Mouse (Mus musculus) small intestine, adult 2 months (tissue): Measurements from ENCODE around the gene Atp5g1. TPM values are rescaled to one million over a fixed set of nuclear protein-coding genes. Genes with fewer than 3 reads are reported as not detected.
A peak's percentile ranks its signal among the peaks of the same experiment; 100 is the strongest.
"Not testable (repeated sequence)": the region's sequence is repeated elsewhere in the genome, so short reads cannot be mapped to it uniquely, and the experiment has no call there.

Experiments used
- H3K27ac ChIP-seq: fragments of 200-500 bp; 2 replicates; pipeline ENCODE4 v1.5.1; 2012; ENCODE audit warnings: low read depth, low read length, control low read depth, inconsistent platforms; ENCODE audit not compliant: insufficient read depth
- H3K27me3 ChIP-seq: fragments of 200-500 bp; 2 replicates; pipeline ENCODE4 v1.6.1; 2012; ENCODE audit warnings: mild to moderate bottlenecking, moderate library complexity, low read length, inconsistent platforms; ENCODE audit not compliant: control insufficient read depth, insufficient read depth
- H3K36me3 ChIP-seq: fragments of 200-500 bp; 2 replicates; pipeline ENCODE4 v1.6.1; 2012; ENCODE audit warnings: mild to moderate bottlenecking, low read length, control low read depth, inconsistent platforms; ENCODE audit not compliant: control insufficient read depth, insufficient read depth
- H3K4me1 ChIP-seq: fragments of 200-500 bp; 2 replicates; pipeline ENCODE4 v1.6.1; 2012; ENCODE audit warnings: low read length, inconsistent platforms, mixed read lengths; ENCODE audit not compliant: control insufficient read depth, insufficient read depth, insufficient read length
- H3K4me3 ChIP-seq: fragments of 200-500 bp; 2 replicates; pipeline ENCODE4 v1.5.1; 2012; ENCODE audit warnings: low read depth, mild to moderate bottlenecking, control low read depth, inconsistent platforms, low read length, moderate library complexity
- CTCF ChIP-seq: fragments of 200-500 bp; IDR thresholded peaks from 2 replicates; pipeline ENCODE4 v1.5.1; 2012; ENCODE audit warnings: low read depth, mild to moderate bottlenecking, control low read depth, inconsistent platforms, low read length, moderate library complexity, mixed read lengths; ENCODE audit not compliant: insufficient replicate concordance, insufficient read length; ENCODE audit errors: extremely low read depth
- POLR2A ChIP-seq: fragments of 200-500 bp; IDR thresholded peaks from 2 replicates; pipeline ENCODE4 v1.6.1; 2012; ENCODE audit warnings: low read depth, mild to moderate bottlenecking, control low read depth, inconsistent platforms, low read length, moderate library complexity
- WGBS: fragments of 180-500 bp; shearing (Covaris S2); methylation state at CpG from one replicate; pipeline ENCODE4 v1.1.7; 2018; 5-methylcytosine and 5-hydroxymethylcytosine counted together
- polyA plus RNA-seq: library from polyadenylated mRNA; depleted of rRNA; stranded (reverse); fragments of >200 nt; gene quantifications from 2 replicates; pipeline ENCODE4 v1.2.3, GENCODE M21; 2012; rRNA removed

Atp5g1 gene
- 732 and 1,031 TPM in 2 replicates for polyA plus RNA-seq

GRCm38 (mm10) chr11:96075509-96076220 lies at the start of gene Atp5g1:
Atp5g1 (minus strand) TSS chr11:96075670.
- TF ChIP-seq POLR2A = peak; percentile 97
- TF ChIP-seq CTCF = no peak
- H3K36me3 ChIP-seq = peaks cover 11% of the 10 kb centered on the region
- H3K4me3 ChIP-seq = peak within 1 kb of the TSS; percentile 78
- no peaks in the 10 kb centered on the region for H3K27me3 ChIP-seq
- WGBS = under 1% methylated on average over 37 of the region's 37 CpGs
- H3K27ac ChIP-seq = peak within 1 kb of the TSS; percentile 58
- no peaks in the 10 kb centered on the region for H3K4me1 ChIP-seq

GRCm38 (mm10) chr11:96124052-96124914 lies 48.8 kb upstream of the Atp5g1 start:
- 4% methylated on average over 45 of the region's 45 CpGs for WGBS
- Histone ChIP-seq H3K36me3 (no peaks in the 10 kb centered on the region), H3K27ac (no peak overlapping the region), H3K4me3 (peak overlapping the region; percentile 44), H3K27me3 (peaks cover 19% of the 10 kb centered on the region), H3K4me1 (peaks cover 5% of the 10 kb centered on the region)
- TF ChIP-seq CTCF = no peak
- no peak for TF ChIP-seq POLR2A

- WGBS = 65% methylated on average over 4 of the region's 4 CpGs
- H3K36me3 ChIP-seq, H3K4me1 ChIP-seq, H3K4me3 ChIP-seq, H3K27ac ChIP-seq: not testable (repeated sequence)
- H3K27me3 ChIP-seq = peaks cover 19% of the 10 kb centered on the region
Observed at GRCm38 (mm10) chr11:96122806-96123205, 47.3 kb upstream of the Atp5g1 start.

GRCm38 (mm10) chr11:96119401-96119800 lies 43.9 kb upstream of the Atp5g1 start:
- H3K27ac ChIP-seq = no peak overlapping the region
- H3K36me3 ChIP-seq = no peaks in the 10 kb centered on the region
- peaks cover 15% of the 10 kb centered on the region for H3K27me3 ChIP-seq
- WGBS = 63% methylated on average over 3 of the region's 3 CpGs
- H3K4me1 ChIP-seq = peaks cover 3% of the 10 kb centered on the region
- TF ChIP-seq CTCF (no peak), POLR2A (no peak)
- no peak overlapping the region for H3K4me3 ChIP-seq

- 45% methylated on average over 3 of the region's 3 CpGs for WGBS
- H3K27me3 ChIP-seq, H3K4me1 ChIP-seq, H3K4me3 ChIP-seq, H3K27ac ChIP-seq, H3K36me3 ChIP-seq: not testable (repeated sequence)
Observed at GRCm38 (mm10) chr11:96116925-96117324, 41.5 kb upstream of the Atp5g1 start.

- H3K27ac ChIP-seq = no peak overlapping the region
- H3K27me3 ChIP-seq = no peaks in the 10 kb centered on the region
- H3K4me1 ChIP-seq = no peaks in the 10 kb centered on the region
- no peaks in the 10 kb centered on the region for H3K36me3 ChIP-seq
- no peak overlapping the region for H3K4me3 ChIP-seq
- TF ChIP-seq POLR2A (no peak), CTCF (no peak)
- WGBS = 57% methylated on average over 3 of the region's 3 CpGs
Observed at GRCm38 (mm10) chr11:96116116-96116515, 40.6 kb upstream of the Atp5g1 start.

- no peak overlapping the region for H3K4me3 ChIP-seq
- no peaks in the 10 kb centered on the region for H3K27me3 ChIP-seq
- no peaks in the 10 kb centered on the region for H3K4me1 ChIP-seq
- no peak overlapping the region for H3K27ac ChIP-seq
- H3K36me3 ChIP-seq = no peaks in the 10 kb centered on the region
- WGBS = 92% methylated on average over 6 of the region's 6 CpGs
- no peak for TF ChIP-seq POLR2A
Observed at GRCm38 (mm10) chr11:96115416-96115815, 39.9 kb upstream of the Atp5g1 start.
